Mouse (Mus musculus): Measurements from ENCODE around the gene Naa38. TPM values are rescaled to one million over a fixed set of nuclear protein-coding genes. Genes with fewer than 3 reads are reported as not detected.

Naa38 gene
- polyA plus RNA-seq, 1 experiment from 2014 or later, result 105 TPM

GRCm38 (mm10) chr11:69396772-69397171, 1.5 kb downstream of the Naa38 start:
- peaks cover 35% of the 10 kb centered on the region for H3K4me1 ChIP-seq (replicated peaks; ENCODE audit: control insufficient read depth, insufficient read depth, low read length)
- WGBS, result 22% methylated on average over 11 of the region's 11 CpGs

GRCm38 (mm10) chr11:69397581-69398057, 2.3 kb downstream of the Naa38 start:
- 4% methylated on average over 24 of the region's 24 CpGs for WGBS
- Histone ChIP-seq H3K4me2 (ENCODE audit: low read depth, low read length, severe bottlenecking) (peak overlapping the region; percentile 41), H3K27ac (ENCODE audit: low read depth, low read length) (peak overlapping the region; percentile 41), H3K4me3 (ENCODE audit: low read depth, low read length) (peak overlapping the region; percentile 23), H3K27me3 (ENCODE audit: control insufficient read depth, insufficient read depth, low read length) (peaks cover 2% of the 10 kb centered on the region; the same call in 1 of the 2 replicates), H3K9ac (ENCODE audit: low read length) (peak overlapping the region; percentile 49), H3K4me1 (replicated peaks; ENCODE audit: control insufficient read depth, insufficient read depth, low read length) (peaks cover 35% of the 10 kb centered on the region), H3K36me3 (ENCODE audit: control insufficient read depth, insufficient read depth, low read length) (peaks cover 12% of the 10 kb centered on the region; the same call in 1 of the 2 replicates), H3K9me3 (ENCODE audit: control insufficient read depth, low read length) (no peaks in the 10 kb centered on the region)
- no peak for ATAC-seq (replicated peaks; ENCODE audit: low FRiP score)
- peak; percentile 78 for DNase-seq (ENCODE audit: low spot score)

More at GRCm38 (mm10) chr11:69396772-69397171, 1.5 kb downstream of the Naa38 start:
- H3K4me2 ChIP-seq (ENCODE audit: low read depth, low read length, severe bottlenecking), result peak overlapping the region; percentile 77
- H3K9ac ChIP-seq (ENCODE audit: low read length), result peak overlapping the region; percentile 92; the same call in 1 of the 2 replicates
- DNase-seq (ENCODE audit: low spot score) (peak; percentile 71), ATAC-seq (replicated peaks; ENCODE audit: low FRiP score) (no peak)
- peak overlapping the region; percentile 67; the same call in 1 of the 2 replicates for H3K4me3 ChIP-seq (ENCODE audit: low read depth, low read length)
- H3K9me3 ChIP-seq (ENCODE audit: control insufficient read depth, low read length), result no peaks in the 10 kb centered on the region
- no peak overlapping the region for H3K27ac ChIP-seq (ENCODE audit: low read depth, low read length)
- H3K36me3 ChIP-seq (ENCODE audit: control insufficient read depth, insufficient read depth, low read length), result peaks cover 12% of the 10 kb centered on the region; the same call in 1 of the 2 replicates
- H3K27me3 ChIP-seq (ENCODE audit: control insufficient read depth, insufficient read depth, low read length), result peaks cover 2% of the 10 kb centered on the region; the same call in 1 of the 2 replicates

GRCm38 (mm10) chr11:69398059-69398458, 2.8 kb downstream of the Naa38 start, which contains the start of gene Tmem88:
TSS of gene Tmem88 (minus strand) at chr11:69398234.
- Histone ChIP-seq H3K4me3 (ENCODE audit: low read depth, low read length) (peak within 1 kb of the TSS; percentile 67), H3K4me1 (replicated peaks; ENCODE audit: control insufficient read depth, insufficient read depth, low read length) (peaks cover 35% of the 10 kb centered on the region), H3K9me3 (ENCODE audit: control insufficient read depth, low read length) (no peaks in the 10 kb centered on the region), H3K27ac (ENCODE audit: low read depth, low read length) (peak within 1 kb of the TSS; percentile 41), H3K4me2 (ENCODE audit: low read depth, low read length, severe bottlenecking) (peak within 1 kb of the TSS; percentile 77), H3K27me3 (ENCODE audit: control insufficient read depth, insufficient read depth, low read length) (peaks cover 2% of the 10 kb centered on the region; the same call in 1 of the 2 replicates), H3K36me3 (ENCODE audit: control insufficient read depth, insufficient read depth, low read length) (peaks cover 12% of the 10 kb centered on the region; the same call in 1 of the 2 replicates), H3K9ac (ENCODE audit: low read length) (peak within 1 kb of the TSS; percentile 92)
- DNase-seq (ENCODE audit: low spot score) (peak; percentile 78), ATAC-seq (replicated peaks; ENCODE audit: low FRiP score) (no peak)
- 0% methylated on average over 11 of the region's 16 CpGs for WGBS

GRCm38 (mm10) chr11:69398486-69399200, 3.4 kb downstream of the Naa38 start:
- H3K36me3 ChIP-seq (ENCODE audit: control insufficient read depth, insufficient read depth, low read length), result peaks cover 15% of the 10 kb centered on the region; the same call in 1 of the 2 replicates
- peaks cover 2% of the 10 kb centered on the region; the same call in 1 of the 2 replicates for H3K27me3 ChIP-seq (ENCODE audit: control insufficient read depth, insufficient read depth, low read length)
- no peaks in the 10 kb centered on the region for H3K9me3 ChIP-seq (ENCODE audit: control insufficient read depth, low read length)
- peaks cover 35% of the 10 kb centered on the region for H3K4me1 ChIP-seq (replicated peaks; ENCODE audit: control insufficient read depth, insufficient read depth, low read length)
- H3K4me3 ChIP-seq (ENCODE audit: low read depth, low read length), result no peak overlapping the region
- peak; percentile 64 for DNase-seq (ENCODE audit: low spot score)
- ATAC-seq (replicated peaks; ENCODE audit: low FRiP score), result no peak
- whole genome bisulfite sequencing, result 8% methylated on average over 21 of the region's 21 CpGs
- H3K27ac ChIP-seq (ENCODE audit: low read depth, low read length), result no peak overlapping the region
- no peak overlapping the region; the same call in 1 of the 2 replicates for H3K9ac ChIP-seq (ENCODE audit: low read length)
- peak overlapping the region; percentile 41; the same call in 1 of the 2 replicates for H3K4me2 ChIP-seq (ENCODE audit: low read depth, low read length, severe bottlenecking)

- Histone ChIP-seq H3K4me1 (replicated peaks; ENCODE audit: control insufficient read depth, insufficient read depth, low read length) (peaks cover 32% of the 10 kb centered on the region), H3K9me3 (ENCODE audit: control insufficient read depth, low read length) (no peaks in the 10 kb centered on the region), H3K27ac (ENCODE audit: low read depth, low read length) (no peak overlapping the region), H3K36me3 (ENCODE audit: control insufficient read depth, insufficient read depth, low read length) (peaks cover 20% of the 10 kb centered on the region), H3K4me3 (ENCODE audit: low read depth, low read length) (peak overlapping the region; percentile 5), H3K9ac (ENCODE audit: low read length) (peak overlapping the region; percentile 14; the same call in 1 of the 2 replicates), H3K4me2 (ENCODE audit: low read depth, low read length, severe bottlenecking) (0 out of 2 replicates have a peak overlapping the region, but pooled peaks have one; percentile 11), H3K27me3 (ENCODE audit: control insufficient read depth, insufficient read depth, low read length) (peaks cover 2% of the 10 kb centered on the region; the same call in 1 of the 2 replicates)
- 7% methylated on average over 66 of the region's 66 CpGs for WGBS
- DNase-seq (ENCODE audit: low spot score) (peak; percentile 78), ATAC-seq (replicated peaks; ENCODE audit: low FRiP score) (no peak)
Observed at GRCm38 (mm10) chr11:69399201-69400082, 4.2 kb downstream of the Naa38 start.

GRCm38 (mm10) chr11:69400083-69400850, 5.0 kb downstream of the Naa38 start:
- DNase-seq (ENCODE audit: low spot score) (peak; percentile 53), ATAC-seq (replicated peaks; ENCODE audit: low FRiP score) (no peak)
- no peak overlapping the region for H3K4me2 ChIP-seq (ENCODE audit: low read depth, low read length, severe bottlenecking)
- peaks cover 32% of the 10 kb centered on the region for H3K4me1 ChIP-seq (replicated peaks; ENCODE audit: control insufficient read depth, insufficient read depth, low read length)
- peak overlapping the region; percentile 5; the same call in 1 of the 2 replicates for H3K4me3 ChIP-seq (ENCODE audit: low read depth, low read length)
- H3K36me3 ChIP-seq (ENCODE audit: control insufficient read depth, insufficient read depth, low read length), result peaks cover 25% of the 10 kb centered on the region
- 72% methylated on average over 25 of the region's 25 CpGs for WGBS
- H3K27me3 ChIP-seq (ENCODE audit: control insufficient read depth, insufficient read depth, low read length), result peaks cover 2% of the 10 kb centered on the region; the same call in 1 of the 2 replicates
- H3K27ac ChIP-seq (ENCODE audit: low read depth, low read length), result no peak overlapping the region
- no peak overlapping the region for H3K9ac ChIP-seq (ENCODE audit: low read length)
- no peaks in the 10 kb centered on the region for H3K9me3 ChIP-seq (ENCODE audit: control insufficient read depth, low read length)

GRCm38 (mm10) chr11:69401210-69401637, 5.9 kb downstream of the Naa38 start:
- Histone ChIP-seq H3K9me3 (ENCODE audit: control insufficient read depth, low read length) (no peaks in the 10 kb centered on the region), H3K27me3 (ENCODE audit: control insufficient read depth, insufficient read depth, low read length) (peaks cover 2% of the 10 kb centered on the region; the same call in 1 of the 2 replicates), H3K27ac (ENCODE audit: low read depth, low read length) (no peak overlapping the region), H3K4me2 (ENCODE audit: low read depth, low read length, severe bottlenecking) (no peak overlapping the region), H3K9ac (ENCODE audit: low read length) (no peak overlapping the region), H3K4me3 (ENCODE audit: low read depth, low read length) (no peak overlapping the region; the same call in 1 of the 2 replicates), H3K36me3 (ENCODE audit: control insufficient read depth, insufficient read depth, low read length) (peaks cover 32% of the 10 kb centered on the region), H3K4me1 (replicated peaks; ENCODE audit: control insufficient read depth, insufficient read depth, low read length) (peaks cover 32% of the 10 kb centered on the region)
- 18% methylated on average over 22 of the region's 22 CpGs for WGBS
- ATAC-seq (replicated peaks; ENCODE audit: low FRiP score) (peak; percentile 69), DNase-seq (ENCODE audit: low spot score) (peak; percentile 92)
